Mouse (Mus musculus) olfactory bulb, adult 2 months (tissue): ENCODE measurements at regions not wholly inside any gene's neighbourhood (a gene's known extent, or its start where the extent isn't known, plus 50 kb on each side); places are given as distances from the start of the nearest gene placed in this dataset.

ENCODE experiments used
- CTCF ChIP-seq: fragments of 200-500 bp; IDR thresholded peaks from 2 replicates; pipeline ENCODE4 v1.5.1; 2012; ENCODE audit warnings: low read depth, mild to moderate bottlenecking, low read length, moderate library complexity; ENCODE audit not compliant: insufficient read depth
- POLR2A ChIP-seq: fragments of 200-500 bp; IDR thresholded peaks from 2 replicates; pipeline ENCODE4 v1.6.1; 2012; ENCODE audit warnings: mild to moderate bottlenecking, low read depth, low read length, moderate library complexity; ENCODE audit not compliant: insufficient read depth

DNA sequence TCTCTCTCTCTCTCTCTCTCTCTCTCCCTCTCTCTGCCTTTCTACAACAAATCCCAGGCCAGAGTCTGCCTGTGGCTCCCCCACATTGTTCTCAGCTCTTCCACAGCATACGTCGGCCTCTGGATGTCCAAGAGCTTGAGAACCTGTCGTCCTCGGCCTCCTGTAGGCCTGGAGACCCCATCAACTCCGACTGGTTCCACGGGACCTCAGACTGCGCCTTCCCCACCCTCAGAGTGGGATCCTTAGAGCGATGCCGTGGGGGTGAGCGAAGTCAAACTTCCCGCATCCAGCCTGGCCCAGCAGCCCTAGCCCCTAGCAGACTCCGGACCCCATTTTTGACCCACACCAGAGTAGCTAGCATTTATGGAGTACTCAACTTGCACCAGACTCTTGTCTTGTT lies 128.7 kb upstream of the Foxd3 start:
- TF ChIP-seq POLR2A (no peak), CTCF (no peak)
